Mouse (Mus musculus) forebrain, embryonic 10.5 days (tissue): ENCODE results near the gene Trappc2l. TPM values are rescaled to one million over a fixed set of nuclear protein-coding genes. Genes with fewer than 3 reads are reported as not detected.

Experiments used
- DNase-seq: peaks from one replicate; pipeline ENCODE4 v3.0.0-alpha.2; 2017; ENCODE audit warnings: low spot score; ENCODE audit errors: extremely low spot score
- H3K27ac ChIP-seq: fragments of 300-500 bp; sonication (generic); 2 replicates; pipeline ENCODE4 v1.5.1; 2016; ENCODE audit warnings: mild to moderate bottlenecking
- H3K27me3 ChIP-seq: fragments of 300-500 bp; sonication (generic); 2 replicates; pipeline ENCODE4 v1.6.1; 2016; ENCODE audit warnings: mild to moderate bottlenecking; ENCODE audit not compliant: poor library complexity, severe bottlenecking
- H3K36me3 ChIP-seq: fragments of 300-500 bp; sonication (generic); replicated peaks from 2 replicates; pipeline ENCODE4 v1.6.1; 2016; ENCODE audit warnings: mild to moderate bottlenecking, moderate library complexity
- H3K4me1 ChIP-seq: fragments of 300-500 bp; sonication (generic); 2 replicates; pipeline ENCODE4 v1.6.1; 2016
- H3K4me3 ChIP-seq: fragments of 300-500 bp; sonication (generic); 2 replicates; pipeline ENCODE4 v1.5.1; 2016; ENCODE audit warnings: mild to moderate bottlenecking, moderate library complexity
- H3K9me3 ChIP-seq: fragments of 300-500 bp; sonication (generic); 2 replicates; pipeline ENCODE4 v1.6.1; 2016; ENCODE audit warnings: mild to moderate bottlenecking, moderate library complexity
- WGBS: fragments of 180-500 bp; shearing (Covaris S2); methylation state at CpG from one replicate; pipeline ENCODE4 v1.1.7; 2016; 5-methylcytosine and 5-hydroxymethylcytosine counted together
- polyA plus RNA-seq: library from polyadenylated mRNA; unstranded; fragments of >200 nt; fragmentation: Nextera tagmentation; extraction: Ambion mirVana; gene quantifications from 2 replicates; pipeline ENCODE4 v1.2.1, GENCODE M21; 2016

Trappc2l gene
- polyA plus RNA-seq, 1 experiment from 2014 or later = 44.1 TPM

DNA sequence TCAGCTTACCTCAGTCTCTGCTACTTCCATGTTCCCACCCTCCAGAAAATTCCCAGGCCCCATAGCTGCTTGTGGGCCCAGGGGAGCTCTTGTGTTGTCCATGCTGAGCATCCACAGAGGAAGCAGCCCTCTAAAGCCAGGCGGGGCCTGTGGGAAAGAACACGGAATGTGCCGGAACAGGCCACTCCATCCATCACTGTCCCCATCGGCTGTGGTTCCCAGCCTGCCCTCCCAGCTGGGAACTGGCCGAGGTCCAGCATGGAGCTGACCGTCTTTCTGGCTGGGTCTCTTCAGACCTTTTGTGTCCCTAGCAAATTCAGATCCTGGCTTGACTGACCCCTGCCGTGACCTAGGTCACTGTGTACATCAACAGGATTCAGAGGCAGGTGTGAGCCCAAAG is 43.3 kb downstream of the Trappc2l start:
- Histone ChIP-seq H3K36me3 (no peaks in the 10 kb centered on the region), H3K4me1 (peaks cover 61% of the 10 kb centered on the region), H3K27ac (0 out of 2 replicates have a peak overlapping the region, but pooled peaks have one; percentile 25), H3K9me3 (no peaks in the 10 kb centered on the region), H3K4me3 (no peak overlapping the region), H3K27me3 (no peaks in the 10 kb centered on the region)
- 76% methylated on average over 7 of the region's 7 CpGs for WGBS
- no peak for DNase-seq

DNA sequence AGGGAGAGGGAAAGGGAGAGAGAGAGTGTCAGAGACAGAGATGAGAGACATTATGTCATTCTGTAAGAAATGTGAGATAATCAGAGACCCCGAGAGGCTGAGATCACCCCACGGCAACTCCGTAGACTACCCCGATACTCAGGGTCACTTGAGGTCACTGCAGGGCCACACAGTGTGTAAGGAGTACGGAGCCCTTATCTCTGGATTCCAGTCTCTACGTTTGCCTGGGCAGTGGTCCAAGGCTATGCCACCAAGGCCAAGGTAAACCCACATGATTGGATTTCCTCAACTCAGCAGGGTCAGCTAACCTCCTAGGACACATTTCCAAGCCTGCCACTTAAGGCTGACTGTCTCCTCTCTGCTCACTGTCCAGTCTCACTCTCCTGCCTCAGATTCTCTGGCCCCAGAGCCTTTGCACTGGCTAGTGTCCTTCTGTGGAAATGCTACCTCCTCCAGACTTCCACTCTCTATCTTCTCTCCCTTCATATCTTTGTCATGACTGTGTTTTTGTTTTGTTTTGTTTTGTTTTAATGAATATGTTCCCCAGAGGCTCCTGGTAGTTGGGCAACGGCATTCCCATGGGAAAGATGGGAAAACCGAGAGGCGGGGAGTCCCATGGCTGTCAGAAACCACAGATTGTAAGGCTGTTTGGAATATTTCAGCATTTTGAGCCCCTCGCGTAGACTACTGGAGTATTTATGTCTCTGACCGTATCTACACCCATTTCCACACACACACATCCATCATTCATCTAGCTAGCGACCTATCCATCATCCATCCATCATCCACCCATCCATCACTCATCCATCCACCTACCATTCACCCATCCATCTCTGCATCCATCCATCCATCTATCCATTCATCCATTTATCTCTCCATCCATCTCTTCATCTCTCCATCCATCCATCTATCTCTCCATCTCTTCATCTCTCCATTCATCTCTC is 44.9 kb downstream of the Trappc2l start:
- Histone ChIP-seq H3K27ac (no peak overlapping the region), H3K4me3 (no peak overlapping the region), H3K4me1 (peaks cover 63% of the 10 kb centered on the region), H3K27me3 (no peaks in the 10 kb centered on the region), H3K36me3 (no peaks in the 10 kb centered on the region), H3K9me3 (no peaks in the 10 kb centered on the region)
- 90% methylated on average over 13 of the region's 13 CpGs for WGBS
- DNase-seq = no peak

DNA sequence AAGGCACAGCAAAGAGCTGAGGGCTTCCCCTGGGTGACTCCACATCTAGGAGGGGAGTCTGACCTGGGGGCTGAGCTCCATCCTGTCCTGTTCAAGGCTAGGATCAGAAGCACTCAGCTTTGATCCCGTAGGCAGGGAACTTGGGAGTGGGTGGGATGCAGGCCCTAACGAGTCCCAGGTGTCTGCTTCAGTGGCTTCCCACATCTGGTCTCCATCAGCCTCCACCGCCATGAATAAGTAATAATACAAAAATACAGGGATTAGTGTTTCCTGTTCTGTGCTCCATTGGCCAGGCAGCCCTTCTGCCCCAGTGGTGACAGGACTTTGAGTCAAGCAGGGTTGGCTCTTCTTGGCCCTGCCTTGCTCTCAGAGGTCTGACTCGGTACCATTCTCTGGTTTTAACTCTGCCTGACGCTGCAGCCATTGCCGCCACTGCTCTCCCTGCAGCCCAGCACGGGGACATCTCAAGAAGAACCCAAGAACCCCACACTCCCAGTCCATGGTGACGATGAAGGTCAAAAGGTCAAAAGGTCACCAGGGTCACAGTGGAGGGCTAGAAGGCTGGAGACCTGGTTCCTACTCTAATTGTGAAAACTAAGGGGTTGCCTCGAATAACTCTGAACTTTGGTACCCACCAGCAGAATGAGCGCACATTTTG is 46.8 kb downstream of the Trappc2l start:
- Histone ChIP-seq H3K4me3 (no peak overlapping the region), H3K27me3 (peaks cover 2% of the 10 kb centered on the region; the same call in 1 of the 2 replicates), H3K4me1 (peaks cover 59% of the 10 kb centered on the region), H3K27ac (peak overlapping the region; percentile 74), H3K9me3 (no peaks in the 10 kb centered on the region), H3K36me3 (no peaks in the 10 kb centered on the region)
- no peak for DNase-seq
- whole genome bisulfite sequencing = 55% methylated on average over 10 of the region's 10 CpGs

DNA sequence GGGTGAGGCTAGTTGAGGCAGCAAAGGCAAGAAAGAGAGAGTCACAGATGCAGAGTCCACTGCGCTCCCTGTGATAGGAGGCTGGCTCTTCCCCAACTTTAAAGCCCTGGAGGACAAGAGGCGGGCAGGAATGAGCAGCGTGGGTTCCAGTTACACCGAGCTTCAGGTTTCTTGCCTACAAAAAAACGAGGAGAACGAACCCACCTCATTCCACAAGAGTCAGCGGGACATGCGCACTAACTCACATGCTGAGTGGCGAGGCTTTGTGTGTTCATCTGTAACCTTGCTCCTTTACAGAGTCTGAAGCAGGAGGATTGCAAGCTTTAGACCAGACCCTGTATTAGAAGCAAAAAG is 47.3 kb downstream of the Trappc2l start:
- no peak for DNase-seq

DNA sequence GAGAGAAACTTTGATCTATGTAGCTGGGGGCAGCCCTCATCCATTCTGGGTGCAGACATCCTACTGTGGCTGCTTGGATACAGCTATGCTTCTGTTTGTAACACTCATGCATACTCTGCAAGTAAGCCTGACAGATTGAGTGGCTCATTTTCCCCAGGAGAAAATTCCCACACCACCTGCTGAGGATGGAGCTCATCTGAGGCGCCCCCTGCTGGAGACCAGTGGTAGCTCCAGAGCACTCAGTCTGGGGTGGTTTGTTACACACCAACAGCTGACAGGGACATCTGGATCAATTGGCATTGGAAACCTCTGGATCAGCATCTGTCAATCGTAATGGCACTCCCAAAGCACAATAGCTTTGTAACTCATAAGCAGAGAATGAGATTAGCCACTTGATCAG is 48.6 kb downstream of the Trappc2l start:
- Histone ChIP-seq H3K27me3 (peaks cover 18% of the 10 kb centered on the region; the same call in 1 of the 2 replicates), H3K27ac (no peak overlapping the region), H3K36me3 (no peaks in the 10 kb centered on the region), H3K9me3 (no peaks in the 10 kb centered on the region), H3K4me1 (peaks cover 66% of the 10 kb centered on the region), H3K4me3 (no peak overlapping the region)
- WGBS = 75% methylated on average over 2 of the region's 2 CpGs
- DNase-seq = no peak

More for the DNA sequence above, 47.3 kb downstream of the Trappc2l start:
- Histone ChIP-seq H3K27ac (peak overlapping the region; percentile 67), H3K9me3 (no peaks in the 10 kb centered on the region), H3K4me1 (peaks cover 59% of the 10 kb centered on the region), H3K36me3 (no peaks in the 10 kb centered on the region), H3K27me3 (peaks cover 7% of the 10 kb centered on the region; the same call in 1 of the 2 replicates), H3K4me3 (no peak overlapping the region)
- 64% methylated on average over 9 of the region's 9 CpGs for WGBS

DNA sequence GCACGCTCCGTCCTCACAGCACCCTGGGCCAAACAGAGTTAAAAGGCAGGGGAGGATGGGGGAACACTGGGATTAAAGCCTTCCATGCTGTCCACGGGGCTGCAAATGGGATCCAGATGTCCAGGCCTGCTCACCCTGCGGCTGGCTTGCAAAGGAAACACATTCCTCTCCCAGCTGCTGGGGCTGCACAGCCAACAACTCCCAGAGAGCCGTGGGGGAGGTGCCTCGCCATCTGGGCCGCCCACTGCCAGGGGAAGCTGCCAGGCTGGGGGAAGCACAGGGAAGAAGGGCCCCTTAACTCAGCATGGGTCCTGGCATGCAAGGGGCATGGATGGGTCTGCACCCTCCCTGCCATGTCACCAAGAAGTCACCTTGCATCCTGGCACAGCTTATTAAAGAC is 49.7 kb downstream of the Trappc2l start:
- Histone ChIP-seq H3K36me3 (no peaks in the 10 kb centered on the region), H3K9me3 (no peaks in the 10 kb centered on the region), H3K4me1 (peaks cover 78% of the 10 kb centered on the region), H3K27me3 (peaks cover 25% of the 10 kb centered on the region), H3K27ac (peak overlapping the region; percentile 36; the same call in 1 of the 2 replicates), H3K4me3 (no peak overlapping the region)
- WGBS = 55% methylated on average over 7 of the region's 7 CpGs
- DNase-seq = peak; percentile 58

DNA sequence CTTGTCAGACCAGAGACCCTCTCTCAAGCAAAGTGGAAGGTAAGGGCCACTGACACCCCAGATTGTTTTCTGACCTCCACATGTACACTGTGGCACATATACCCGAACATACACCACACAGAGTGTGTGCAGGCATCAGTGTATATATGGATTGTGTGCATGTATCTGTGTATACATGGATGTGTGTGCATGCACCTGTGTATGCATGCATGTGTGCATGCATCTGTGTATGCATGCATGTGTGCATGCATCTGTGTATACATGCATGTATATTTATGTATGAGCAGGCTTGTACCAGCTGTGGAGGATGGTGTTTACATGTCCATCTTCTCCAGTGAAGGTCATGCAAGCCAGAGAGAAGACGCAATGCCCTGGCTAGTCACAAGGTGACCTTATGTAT is 50.5 kb downstream of the Trappc2l start:
- WGBS = 84% methylated on average over 2 of the region's 2 CpGs
- Histone ChIP-seq H3K27me3 (peaks cover 32% of the 10 kb centered on the region), H3K9me3 (no peaks in the 10 kb centered on the region), H3K27ac (no peak overlapping the region), H3K4me3 (no peak overlapping the region), H3K36me3 (no peaks in the 10 kb centered on the region), H3K4me1 (peaks cover 85% of the 10 kb centered on the region)
- no peak for DNase-seq

DNA sequence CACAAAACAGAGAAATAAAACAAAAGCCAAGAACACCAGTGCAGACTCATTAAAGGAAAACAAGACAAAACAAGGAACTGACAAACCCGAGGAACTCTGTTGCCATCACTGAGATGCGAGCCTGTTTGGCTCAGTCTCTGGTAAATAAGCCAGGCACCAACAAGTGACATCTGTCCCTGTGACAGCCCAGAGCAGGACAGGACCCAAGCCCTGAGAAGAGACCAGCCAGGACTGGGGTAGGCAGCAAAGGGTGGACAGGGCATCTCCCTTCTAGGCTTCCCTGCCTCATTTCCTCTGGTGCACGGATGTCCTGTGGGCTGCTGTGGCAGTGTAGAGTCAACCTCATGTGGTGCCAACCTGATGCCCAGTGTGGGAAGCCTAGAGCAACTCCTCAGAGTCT is 51.7 kb downstream of the Trappc2l start:
- H3K9me3 ChIP-seq = no peaks in the 10 kb centered on the region
- H3K4me1 ChIP-seq = peaks cover 81% of the 10 kb centered on the region
- no peak for DNase-seq
- H3K36me3 ChIP-seq = no peaks in the 10 kb centered on the region
- WGBS = 90% methylated on average over 3 of the region's 3 CpGs
- no peak overlapping the region for H3K27ac ChIP-seq
- no peak overlapping the region for H3K4me3 ChIP-seq
- H3K27me3 ChIP-seq = peaks cover 44% of the 10 kb centered on the region

DNA sequence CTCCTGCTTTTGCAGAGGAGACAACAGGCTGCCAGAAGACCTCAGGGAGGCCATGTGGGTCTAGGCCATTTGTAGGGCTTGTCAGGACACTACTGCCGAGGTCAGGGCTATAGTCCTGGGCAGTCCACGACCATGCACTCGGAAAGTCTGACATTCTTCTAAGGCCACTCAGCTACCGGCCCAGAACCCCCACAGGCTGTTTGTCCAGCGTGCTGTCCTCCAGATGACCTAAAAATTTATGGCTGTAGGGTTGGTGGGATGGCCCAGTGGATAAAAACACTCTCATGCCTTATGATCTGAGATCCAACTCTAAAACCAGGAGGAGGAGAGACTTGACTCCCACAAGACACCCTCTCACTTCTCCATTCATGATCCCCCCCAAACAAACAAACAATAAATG is 52.2 kb downstream of the Trappc2l start:
- H3K27ac ChIP-seq = no peak overlapping the region
- H3K36me3 ChIP-seq = no peaks in the 10 kb centered on the region
- H3K27me3 ChIP-seq = peaks cover 50% of the 10 kb centered on the region
- DNase-seq = no peak
- H3K4me3 ChIP-seq = no peak overlapping the region
- H3K9me3 ChIP-seq = no peaks in the 10 kb centered on the region
- peaks cover 76% of the 10 kb centered on the region for H3K4me1 ChIP-seq
- WGBS = 70% methylated on average over 5 of the region's 5 CpGs

DNA sequence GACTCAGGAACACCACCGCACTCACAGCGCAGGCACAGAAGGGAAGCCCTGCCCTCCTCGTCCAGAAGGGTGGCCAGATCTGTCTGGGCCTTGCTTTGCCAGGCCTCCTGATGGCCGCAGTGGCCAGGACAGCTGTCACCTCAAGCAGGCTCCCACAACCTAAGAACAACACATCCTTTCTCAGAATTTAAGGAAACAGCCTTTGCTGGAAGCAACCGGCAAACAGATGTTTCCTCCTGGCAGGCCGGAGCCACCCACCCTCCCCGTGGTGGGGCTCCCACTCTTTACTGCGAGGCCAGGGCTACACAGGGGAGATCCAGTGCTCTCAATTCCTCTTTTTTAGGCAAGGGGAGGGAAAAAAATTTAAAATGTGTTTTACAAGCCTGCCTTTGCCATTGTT is 53.8 kb downstream of the Trappc2l start:
- Histone ChIP-seq H3K9me3 (no peaks in the 10 kb centered on the region), H3K36me3 (no peaks in the 10 kb centered on the region), H3K27me3 (peaks cover 65% of the 10 kb centered on the region), H3K27ac (0 out of 2 replicates have a peak overlapping the region, but pooled peaks have one; percentile 31), H3K4me3 (no peak overlapping the region), H3K4me1 (peaks cover 76% of the 10 kb centered on the region)
- no peak for DNase-seq
- 62% methylated on average over 8 of the region's 8 CpGs for WGBS

DNA sequence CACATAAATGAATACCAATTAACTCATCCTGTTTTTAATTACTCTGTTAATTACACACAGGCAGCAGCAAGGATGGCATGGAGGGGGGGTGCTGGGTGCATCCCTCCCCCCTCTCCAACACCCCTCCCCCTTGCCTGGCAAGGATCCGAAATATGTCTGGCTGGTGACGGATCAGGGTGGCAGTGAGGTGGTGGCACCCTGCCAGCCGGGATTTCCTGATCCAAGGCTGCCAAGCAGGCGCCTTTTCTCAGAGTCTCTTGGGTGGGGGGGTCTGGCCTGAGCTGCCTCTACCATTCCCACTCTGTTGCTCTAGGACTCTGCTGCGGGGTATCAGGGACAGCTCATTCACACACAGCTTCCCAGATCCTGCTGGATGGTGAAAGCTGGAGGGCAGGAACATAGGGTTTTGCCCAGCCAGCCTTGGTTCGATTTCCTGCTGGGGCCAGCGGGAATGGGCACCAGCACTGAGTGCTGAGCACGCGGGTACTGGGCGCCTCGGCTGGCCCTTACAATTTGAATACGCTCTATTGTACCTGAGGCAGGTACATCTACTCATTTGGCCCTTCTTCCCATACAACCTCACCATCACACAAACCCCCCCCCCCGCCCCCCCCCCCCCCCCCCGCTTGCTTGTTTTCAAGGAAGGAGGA is 54.4 kb downstream of the Trappc2l start:
- no peak overlapping the region for H3K27ac ChIP-seq

More for the DNA sequence above, 54.4 kb downstream of the Trappc2l start:
- no peak for DNase-seq
- Histone ChIP-seq H3K36me3 (no peaks in the 10 kb centered on the region), H3K9me3 (no peaks in the 10 kb centered on the region), H3K4me3 (no peak overlapping the region), H3K27me3 (peaks cover 71% of the 10 kb centered on the region), H3K4me1 (peaks cover 77% of the 10 kb centered on the region)
- 73% methylated on average over 14 of the region's 14 CpGs for WGBS
